Mouse (Mus musculus) kidney, postnatal 25 days (tissue): ENCODE measurements at regions not wholly inside any gene's neighbourhood (a gene's known extent, or its start where the extent isn't known, plus 50 kb on each side); places are given as distances from the start of the nearest gene placed in this dataset.

Experiments
- DNase-seq, 2 experiments: peaks; one replicate each; pipeline ENCODE4 v3.0.0; 2021; ENCODE audit warnings: mixed read lengths in 2 of 2

DNA sequence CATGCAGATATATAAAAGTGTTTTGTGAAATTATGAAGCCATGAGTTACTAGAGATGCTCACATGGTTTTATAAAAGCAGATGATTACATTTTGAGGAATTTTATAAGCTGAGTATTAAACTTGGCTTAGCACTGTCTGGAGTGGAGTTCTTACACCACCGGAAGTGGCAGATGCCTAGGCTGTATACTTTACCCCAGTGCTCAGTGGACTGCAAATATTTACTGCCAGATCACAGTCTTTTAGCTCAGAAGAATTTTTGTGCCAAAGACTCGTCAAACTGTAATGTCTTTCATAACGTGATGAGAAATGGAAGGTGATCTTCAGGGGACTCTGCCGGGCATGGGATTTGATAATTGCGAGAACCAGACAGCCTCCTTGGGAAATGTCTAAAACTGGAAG, 136.1 kb upstream of the 9330182O14Rik start:
- DNase-seq, result no peak

DNA sequence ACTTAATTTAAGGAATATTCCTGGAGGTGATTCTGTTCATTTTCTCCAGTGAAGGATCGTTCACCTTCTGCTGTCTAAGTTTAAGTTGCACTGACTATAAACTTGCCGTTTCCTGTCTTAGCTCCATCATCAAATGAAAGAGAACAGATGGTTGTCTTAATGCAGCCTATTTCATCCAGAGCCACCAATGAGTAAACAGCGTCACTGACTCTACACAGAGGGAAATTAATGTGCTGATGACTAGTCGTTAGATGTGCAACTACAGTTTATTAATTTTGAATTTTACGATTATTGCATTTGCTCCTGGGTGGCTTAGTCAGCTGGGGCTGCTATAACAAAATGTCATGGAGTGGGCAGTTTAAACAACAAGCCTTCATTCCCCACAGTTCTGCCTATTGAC, 134.1 kb upstream of the 9330182O14Rik start:
- DNase-seq, result no peak

DNA sequence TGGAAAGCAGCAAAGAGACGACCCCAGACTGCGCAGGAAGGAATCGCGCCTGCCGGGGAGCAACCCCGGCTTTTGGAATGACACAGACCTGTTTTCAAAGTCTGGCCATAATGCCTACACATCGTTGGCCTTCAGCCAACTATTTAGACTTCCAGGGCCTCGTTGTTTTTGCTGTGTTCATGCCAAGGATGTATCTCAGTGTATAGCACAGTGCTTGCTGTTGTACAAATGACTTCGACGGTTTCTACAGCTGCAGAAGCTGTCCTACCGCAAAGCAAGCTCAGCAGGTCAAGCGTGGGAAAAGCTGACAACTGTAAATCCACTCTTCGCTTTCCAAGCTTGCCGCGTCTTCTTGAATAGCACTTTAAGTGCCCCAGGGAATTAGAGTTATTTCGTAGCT, 129.1 kb upstream of the 9330182O14Rik start:
- DNase-seq, result no peak

DNA sequence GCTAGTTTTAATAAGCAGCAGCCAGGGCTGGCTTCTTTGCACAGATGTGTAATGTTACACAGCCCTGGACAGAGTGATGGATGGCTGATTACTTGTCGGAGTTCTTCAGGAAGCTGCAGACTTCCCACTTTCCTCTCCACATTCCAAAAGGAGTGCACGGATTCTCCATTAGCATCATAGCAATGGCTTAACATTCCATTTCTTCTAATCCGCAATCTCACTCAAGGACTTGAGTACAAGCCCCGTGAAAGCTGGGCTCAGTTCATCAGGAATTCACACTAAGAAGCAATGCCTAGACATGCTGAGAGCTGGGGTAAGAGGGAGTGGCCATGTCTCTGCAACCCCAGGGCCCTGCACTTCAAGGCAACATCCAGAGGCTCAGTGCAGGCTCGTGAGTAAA, 126.3 kb upstream of the 9330182O14Rik start:
- DNase-seq, result no peak

DNA sequence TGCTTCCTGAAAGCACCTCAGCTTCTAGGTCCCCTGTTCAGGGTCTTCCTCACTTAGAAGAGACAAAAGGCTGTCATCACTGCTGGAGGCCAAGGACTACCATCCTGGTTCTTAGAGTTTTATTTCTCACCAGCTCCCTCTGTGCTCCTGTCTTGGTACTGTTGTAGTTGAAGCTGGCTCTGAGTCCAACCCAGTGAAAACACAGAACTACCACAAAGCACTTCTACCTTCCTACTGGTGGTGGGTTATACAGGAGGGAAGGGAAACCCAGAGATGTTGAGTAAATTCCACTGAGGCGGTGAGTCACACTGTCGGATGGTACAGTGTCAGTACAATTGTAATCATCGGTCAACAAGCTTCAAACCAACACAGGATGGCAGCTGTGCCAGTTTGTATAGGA, 120.3 kb upstream of the 9330182O14Rik start:
- DNase-seq, result no peak

DNA sequence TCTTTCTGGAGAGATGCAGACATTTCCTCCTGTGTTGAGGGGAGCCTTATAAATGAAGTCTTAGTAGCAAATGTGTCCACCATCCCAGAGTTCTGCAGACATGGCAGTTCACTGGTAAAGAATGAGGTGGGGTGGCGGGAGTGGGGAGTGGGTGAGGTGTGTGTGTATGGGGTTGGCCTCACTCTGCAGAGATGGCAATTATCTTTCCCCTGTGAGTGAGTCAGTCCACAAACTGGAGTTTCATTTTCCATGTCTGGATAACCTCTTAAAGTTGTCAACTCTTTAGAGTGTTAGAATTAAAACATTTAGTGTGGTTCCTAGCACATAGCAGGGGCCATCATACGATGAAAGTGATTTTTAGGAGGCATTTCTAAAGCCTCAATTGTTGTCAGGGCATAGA, 117.1 kb upstream of the 9330182O14Rik start:
- no peak for DNase-seq

DNA sequence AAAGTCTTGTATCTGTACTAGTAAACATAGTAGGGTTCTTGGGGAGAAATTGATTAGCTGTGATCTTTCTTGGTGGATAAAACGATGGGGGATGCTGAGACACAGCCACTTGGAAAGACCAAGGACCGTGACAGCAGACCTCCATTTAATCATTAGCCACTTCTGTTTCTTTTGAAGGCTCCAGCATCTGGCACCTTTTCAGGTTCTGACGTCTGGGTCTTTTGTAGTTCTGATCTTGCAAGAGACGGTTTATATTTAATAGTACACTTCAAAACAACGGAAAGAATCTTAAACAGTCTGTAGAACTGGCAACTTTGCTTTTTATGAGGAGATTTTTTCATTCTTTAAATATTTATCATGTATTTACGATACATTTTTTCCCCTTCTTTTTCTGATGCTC, 116.6 kb upstream of the 9330182O14Rik start:
- DNase-seq, result peak in 1 of 2 experiments; percentile 32

DNA sequence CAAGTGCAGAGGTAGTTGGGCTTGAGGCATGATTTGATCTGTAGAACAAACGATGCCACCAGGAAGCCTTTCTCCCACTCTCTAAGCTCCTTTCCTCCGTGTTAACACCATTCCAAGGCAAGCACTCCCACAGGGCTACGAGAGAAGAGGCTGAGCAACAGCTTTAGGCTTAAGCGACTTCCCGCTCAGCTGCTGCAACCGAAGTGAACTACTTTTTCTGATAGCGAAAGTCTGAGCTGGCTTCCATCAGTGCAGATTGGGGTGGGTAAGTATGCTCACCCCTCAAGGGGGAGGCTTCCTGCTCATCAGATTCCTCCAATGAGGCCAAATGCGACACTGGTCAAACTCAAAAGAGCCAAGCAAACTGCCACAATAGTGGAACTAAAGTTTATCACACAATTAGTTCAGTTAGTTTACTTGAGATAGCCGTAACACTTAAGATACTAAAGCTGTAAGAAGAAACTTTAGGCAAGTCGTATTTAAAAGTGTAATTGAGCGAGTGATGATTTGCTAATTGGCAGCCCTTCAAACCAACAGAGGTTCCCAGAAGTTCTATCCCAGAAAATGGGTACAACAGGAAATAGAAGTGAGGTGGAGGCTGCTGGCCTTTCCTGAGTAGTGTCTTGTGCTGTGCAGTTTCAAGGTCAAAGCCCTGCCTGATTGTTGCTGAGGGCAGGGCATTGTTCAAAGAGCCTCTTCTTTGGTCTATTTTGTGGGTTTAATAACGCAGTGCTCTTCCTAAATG, 115.9 kb upstream of the 9330182O14Rik start:
- DNase-seq, result no peak

DNA sequence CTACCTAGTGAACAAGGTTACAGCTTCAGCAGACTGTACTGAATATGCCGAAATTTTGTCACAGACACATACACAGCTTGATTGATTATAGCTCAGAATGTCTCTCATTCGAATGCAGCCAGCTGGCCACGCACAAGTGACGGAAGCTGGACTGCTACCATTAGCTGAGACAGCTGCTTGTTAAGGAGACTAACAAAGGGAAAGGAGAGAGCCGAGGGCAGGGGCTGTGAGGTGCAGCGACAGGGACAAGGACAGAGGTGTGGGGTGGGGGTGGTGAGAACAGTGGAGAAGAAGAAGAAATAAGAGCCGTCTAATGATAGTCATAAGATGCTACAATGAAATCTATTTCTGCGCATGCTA, 115.4 kb upstream of the 9330182O14Rik start:
- no peak for DNase-seq

DNA sequence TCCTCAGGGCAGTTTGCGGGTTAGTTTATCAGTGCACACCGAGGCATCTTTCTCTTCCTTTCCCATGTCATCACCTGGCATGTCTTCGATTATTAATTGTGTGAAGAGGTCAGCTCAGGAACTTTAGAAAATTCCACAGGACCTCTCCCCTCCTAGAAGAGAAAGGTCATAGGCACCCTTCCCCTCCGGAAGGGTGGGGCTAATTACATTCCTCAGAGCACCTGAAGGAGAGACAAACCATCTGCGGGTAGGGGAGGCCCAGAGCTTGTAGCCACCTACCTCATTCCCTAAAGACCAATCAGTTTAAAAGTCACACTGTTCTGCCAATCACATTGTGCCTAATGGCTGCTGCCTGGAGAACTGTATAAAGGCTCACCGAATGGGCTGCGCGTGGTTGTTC, 114.9 kb upstream of the 9330182O14Rik start:
- DNase-seq, result no peak

DNA sequence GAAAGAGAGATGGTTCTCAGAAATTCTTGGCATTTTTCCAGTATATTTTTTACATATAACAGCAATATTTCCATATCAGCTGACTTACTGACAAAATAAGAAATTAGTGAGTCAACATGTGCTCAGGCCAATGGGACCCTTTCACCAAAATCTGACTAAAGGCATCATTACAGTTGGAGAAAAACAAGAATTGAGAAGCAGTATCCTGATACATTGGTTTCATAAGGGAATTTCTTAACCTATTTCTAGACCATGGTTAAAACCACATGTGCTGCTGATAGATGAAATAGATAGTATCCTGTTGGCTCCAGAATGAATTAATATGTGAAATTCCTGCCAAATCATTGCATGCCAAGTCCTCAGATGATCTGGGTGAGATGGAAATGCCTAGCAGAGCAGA, 114.1 kb upstream of the 9330182O14Rik start:
- DNase-seq, result no peak

DNA sequence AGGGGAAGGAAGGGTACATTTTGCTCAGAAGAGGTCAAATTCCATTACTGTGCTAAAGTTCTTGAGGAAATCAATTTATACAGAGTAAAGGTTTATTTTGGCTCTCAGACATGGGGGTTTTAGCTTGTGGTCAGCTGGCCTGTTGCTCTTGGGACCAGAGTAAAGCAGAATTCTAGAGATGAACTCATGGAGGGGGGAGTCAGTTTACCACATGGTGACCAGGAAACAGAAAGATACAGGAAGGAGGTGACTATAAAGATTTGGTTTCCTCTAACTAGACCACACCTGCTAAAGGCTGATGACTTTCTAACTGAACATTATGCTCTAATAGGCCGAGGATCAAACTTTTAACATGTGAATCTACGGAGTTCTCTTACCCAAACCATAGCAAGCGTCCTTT, 113.5 kb upstream of the 9330182O14Rik start:
- DNase-seq, result no peak

DNA sequence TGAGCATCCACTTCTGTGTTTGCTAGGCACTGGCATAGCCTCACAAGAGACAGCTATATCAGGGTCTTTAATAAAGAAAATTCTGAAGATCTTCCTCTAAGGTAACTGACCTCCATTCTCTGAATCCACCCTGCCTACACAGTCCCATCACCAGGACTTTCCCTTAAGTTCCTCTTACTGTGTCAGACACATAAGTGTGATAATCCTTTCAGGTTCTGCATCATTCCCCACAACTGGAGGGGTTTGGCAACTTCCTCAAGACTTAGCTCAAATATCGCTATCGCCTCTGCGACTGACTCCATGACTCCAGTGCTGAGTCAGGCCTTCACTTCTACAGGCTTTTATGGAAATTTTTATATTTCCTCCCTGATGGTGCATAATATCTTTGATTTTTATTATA, 111.0 kb upstream of the 9330182O14Rik start:
- no peak for DNase-seq

DNA sequence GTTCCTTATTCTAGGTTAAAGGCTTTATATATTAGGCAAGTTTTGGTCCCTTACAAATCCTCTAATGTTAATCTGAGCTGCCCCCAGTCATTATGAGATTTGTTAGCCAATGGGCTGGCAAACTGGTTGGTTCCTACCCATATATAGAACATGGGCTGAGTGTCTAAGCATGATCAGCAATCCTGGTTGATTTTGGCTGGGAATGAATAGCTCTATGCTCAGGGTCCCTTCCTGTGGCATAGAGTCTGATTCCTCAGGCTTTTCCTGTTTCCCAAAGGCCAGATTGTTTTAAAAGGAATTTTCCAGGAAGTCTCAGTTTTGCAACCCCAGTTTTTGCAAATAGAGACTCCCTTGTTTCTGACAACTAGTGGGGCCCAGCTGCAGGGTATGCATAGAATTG, 102.1 kb upstream of the 9330182O14Rik start:
- no peak for DNase-seq

DNA sequence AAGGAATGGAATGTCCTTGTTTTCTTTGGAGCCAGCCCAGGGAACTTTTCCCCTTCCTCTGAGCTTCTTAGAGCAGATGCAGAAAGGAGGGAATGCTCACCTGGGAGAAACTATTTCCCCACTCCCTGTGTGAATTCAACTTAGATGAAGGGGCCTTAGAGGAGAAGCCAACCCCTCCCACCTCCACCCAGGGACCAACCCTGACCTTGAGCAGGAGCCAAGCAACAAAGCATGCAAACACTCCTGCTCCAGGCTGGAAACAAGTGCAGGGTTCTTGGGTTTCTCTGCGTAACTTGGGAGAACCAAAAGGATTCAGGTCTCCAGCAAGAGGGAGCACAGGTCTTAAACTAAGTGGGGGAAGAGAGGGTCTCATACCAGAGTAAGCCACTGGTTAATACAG, 98.0 kb upstream of the 9330182O14Rik start:
- no peak for DNase-seq

DNA sequence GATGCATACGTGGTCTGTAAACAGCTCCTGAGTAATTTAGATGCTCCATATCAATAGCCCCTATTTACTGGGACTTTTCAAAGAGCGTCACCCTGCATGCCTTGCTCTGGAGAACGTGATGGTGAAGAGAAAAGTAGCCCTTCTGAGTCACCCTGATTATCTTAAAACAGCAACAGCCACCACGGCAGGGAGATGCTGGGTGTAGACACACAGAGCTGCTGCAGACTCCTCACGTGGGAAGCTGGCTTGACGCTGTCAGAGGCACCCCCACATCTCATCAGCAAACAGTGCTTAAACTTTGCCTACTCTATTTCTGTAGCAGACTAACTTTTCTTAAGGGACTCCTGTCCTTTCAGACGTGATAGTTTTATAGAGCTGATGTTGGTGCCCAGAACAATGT, 96.9 kb upstream of the 9330182O14Rik start:
- DNase-seq, result no peak

DNA sequence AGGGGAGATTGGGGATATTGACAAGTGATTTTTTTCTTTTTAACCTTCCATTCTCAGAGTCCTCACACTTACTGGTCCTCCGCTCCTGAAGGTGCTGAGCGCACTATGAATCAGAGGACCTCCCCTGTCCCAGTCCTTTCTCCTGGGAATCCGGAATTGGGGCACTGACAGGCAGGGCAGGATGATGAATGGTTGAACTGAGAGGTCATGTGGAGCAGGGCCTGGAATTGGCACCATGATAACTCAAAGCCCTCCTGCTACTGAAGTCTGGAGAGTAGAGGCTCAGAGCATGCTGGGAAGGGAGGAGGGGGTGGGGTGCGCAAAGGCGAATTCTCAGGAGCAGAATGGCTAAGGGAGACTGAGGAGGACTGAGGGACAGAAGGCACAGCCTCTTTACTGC, 87.9 kb upstream of the 9330182O14Rik start:
- no peak for DNase-seq

DNA sequence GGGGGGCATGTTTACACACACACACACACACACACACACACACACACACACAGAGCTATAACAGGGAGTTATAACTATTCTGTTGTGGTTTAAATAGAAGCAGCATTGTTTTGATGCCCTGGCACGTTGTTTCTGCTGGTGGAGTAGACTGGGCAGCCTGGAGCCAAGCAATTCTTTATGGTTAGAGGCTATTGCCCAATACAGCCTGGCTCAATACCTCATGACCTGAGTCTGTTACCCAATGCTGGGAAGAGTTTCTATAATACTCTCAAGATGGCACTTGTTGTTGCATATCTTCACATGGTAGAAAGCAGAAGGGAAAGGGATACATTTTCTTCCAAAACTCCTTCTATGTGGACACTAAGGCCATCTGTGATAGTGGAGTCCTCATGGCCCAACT, 87.1 kb upstream of the 9330182O14Rik start:
- no peak for DNase-seq

DNA sequence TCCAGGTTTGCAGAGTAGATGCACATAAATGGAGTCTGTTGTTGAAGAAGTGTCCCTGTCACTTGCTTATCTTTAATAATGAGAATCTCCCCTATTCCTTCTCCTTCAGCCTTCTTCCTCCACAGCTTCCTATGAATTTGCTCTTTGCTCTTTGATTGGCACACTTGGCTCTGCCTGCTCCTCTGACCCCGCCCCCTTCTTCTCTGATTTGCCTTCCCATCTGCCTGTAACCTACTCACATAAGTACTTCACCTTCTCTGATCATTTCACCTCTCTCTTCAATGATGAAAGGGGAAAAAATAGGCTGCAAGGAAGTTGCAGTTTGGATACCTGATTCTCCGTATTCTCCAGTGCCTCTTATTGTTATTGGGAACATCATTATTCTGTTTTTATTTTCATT, 66.1 kb upstream of the 9330182O14Rik start:
- peak in 1 of 2 experiments; percentile 7 for DNase-seq

DNA sequence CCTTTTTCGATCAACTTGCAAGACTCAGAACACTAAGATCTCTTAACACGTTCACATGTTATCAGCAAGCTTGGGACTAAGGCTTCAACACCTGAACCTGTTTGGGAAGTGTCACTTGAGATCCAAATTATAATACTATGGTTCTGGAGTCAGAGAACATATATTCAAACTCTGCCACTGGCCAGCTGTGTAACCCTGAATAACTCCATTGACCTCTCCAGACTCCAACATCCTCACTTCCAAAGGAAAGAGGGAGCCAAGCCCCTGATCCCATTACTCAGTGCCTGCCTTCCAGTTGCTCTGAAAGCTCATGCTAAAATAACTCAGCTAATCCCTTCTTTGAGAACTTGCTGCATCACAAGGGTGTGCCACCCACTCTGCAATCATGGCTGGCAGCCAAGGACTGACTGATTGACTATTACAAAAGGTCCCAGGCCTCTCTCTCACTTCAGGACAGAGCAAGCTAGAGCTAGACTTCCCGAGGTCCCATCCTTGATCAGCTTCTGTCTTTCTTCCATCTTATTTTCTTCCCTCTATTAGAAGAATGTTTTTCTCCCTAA, 58.8 kb upstream of the 9330182O14Rik start:
- peak in 1 of 2 experiments; percentile 4 for DNase-seq

DNA sequence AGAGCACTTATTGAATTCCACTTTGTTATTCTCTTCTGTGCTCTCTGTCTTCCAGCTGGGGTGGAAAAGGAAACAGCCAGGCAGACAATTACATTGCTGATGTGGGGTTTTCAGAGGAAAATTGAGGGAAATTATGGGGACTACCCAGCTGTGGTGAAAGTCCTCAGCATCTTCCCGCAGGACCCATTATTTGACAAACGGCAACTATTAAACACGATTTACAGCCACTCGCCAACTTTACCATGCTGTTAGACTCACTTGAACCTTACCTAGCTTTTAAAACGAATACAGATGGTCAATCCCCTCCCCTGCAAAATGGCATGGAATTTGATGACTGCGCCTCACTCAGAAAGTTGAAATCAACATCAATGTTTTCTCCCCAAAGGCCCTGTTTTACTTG, 54.3 kb upstream of the 9330182O14Rik start:
- DNase-seq, result no peak
